15 mouse cellular contexts compared by ENCODE assay signal in the genomic region with DNA sequence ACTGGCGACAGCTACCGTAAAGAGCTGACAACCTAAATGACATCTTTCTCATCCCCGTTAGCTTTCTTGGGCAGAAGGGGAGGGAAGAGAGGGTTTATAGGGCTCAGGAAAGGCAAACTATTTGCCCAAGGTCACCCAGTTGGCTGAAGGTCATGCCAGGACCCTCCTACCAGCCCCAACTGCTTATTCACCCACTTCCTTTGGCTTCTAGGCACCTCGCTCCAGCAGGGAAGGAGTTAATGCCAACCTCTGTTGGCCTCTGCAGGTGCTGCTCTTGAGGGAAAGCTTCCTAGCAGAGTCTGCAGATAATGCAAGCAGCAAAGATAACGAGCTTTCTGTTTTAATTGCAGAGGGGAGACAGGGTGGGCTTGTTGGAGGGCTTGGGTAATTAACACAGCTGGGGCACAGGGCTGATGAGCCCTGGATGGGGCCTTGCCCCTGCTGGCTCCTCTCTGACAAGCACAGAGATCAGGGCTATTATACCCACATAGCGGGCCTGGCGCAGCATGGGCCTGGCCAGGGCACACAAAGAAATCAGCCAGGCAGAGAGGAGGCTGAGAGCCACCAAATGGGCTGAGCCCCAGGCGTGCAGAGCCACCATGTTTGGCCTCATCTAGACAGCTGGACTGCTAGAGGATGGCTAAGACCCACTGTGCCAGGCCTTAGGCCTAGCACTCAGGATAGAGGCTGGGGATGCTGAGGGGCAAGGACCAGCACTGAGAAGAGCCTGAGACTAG. TPM values are rescaled to one million over a fixed set of nuclear protein-coding genes. Genes with fewer than 3 reads are reported as not detected.
DNase-seq lines count a peak whose midpoint lies in the region; ATAC-seq and TF ChIP-seq lines count a peak whose summit lies in the region.
"Had no signal": no experiment of that assay in that cellular context is flagged by ENCODE, and none has a peak within 500 bp of the region (broad histone marks: within the 10 kb centered on the region; RNA-seq: fewer than 3 reads in every experiment).

No protein-coding gene starts in this region.

- H3K9ac ChIP-seq in forebrain, embryonic 11.5 days (ENCODE audit: low read length) = no peak overlapping the region
- no peak overlapping the region for H3K9ac ChIP-seq in hindbrain, embryonic 14.5 days
- H3K9ac ChIP-seq in midbrain, postnatal 0 days (replicated peaks; ENCODE audit: low read length, poor library complexity, severe bottlenecking) = no peak overlapping the region
- H3K9ac ChIP-seq: embryonic facial prominence, embryonic 13.5 days; limb, embryonic 12.5 days had no signal

- H3K27me3 ChIP-seq in embryonic facial prominence, embryonic 10.5 days (replicated peaks; ENCODE audit: low read depth, poor library complexity, severe bottlenecking) = no peaks in the 10 kb centered on the region
- H3K27me3 ChIP-seq in forebrain, embryonic 11.5 days (ENCODE audit: control insufficient read depth, insufficient read depth, low read length) = no peaks in the 10 kb centered on the region
- no peaks in the 10 kb centered on the region for H3K27me3 ChIP-seq in hindbrain, embryonic 14.5 days (ENCODE audit: control insufficient read depth, insufficient read depth, low read length)
- no peaks in the 10 kb centered on the region for H3K27me3 ChIP-seq in midbrain, postnatal 0 days (ENCODE audit: insufficient read depth, low read length)
- H3K27me3 ChIP-seq: embryonic facial prominence, embryonic 13.5 days; limb, embryonic 12.5 days had no signal

- no peak overlapping the region for H3K4me3 ChIP-seq in embryonic facial prominence, embryonic 10.5 days
- H3K4me3 ChIP-seq in forebrain, embryonic 11.5 days (ENCODE audit: low read depth, low read length) = no peak overlapping the region
- H3K4me3 ChIP-seq in hindbrain, embryonic 14.5 days (replicated peaks; ENCODE audit: low read length) = no peak overlapping the region
- no peak overlapping the region for H3K4me3 ChIP-seq in midbrain, postnatal 0 days (ENCODE audit: low read depth, low read length)
- H3K4me3 ChIP-seq: embryonic facial prominence, embryonic 13.5 days; heart, adult 2 months; limb, embryonic 12.5 days; myocyte had no signal

- no peak overlapping the region for H3K4me2 ChIP-seq in forebrain, embryonic 11.5 days (ENCODE audit: low read depth, low read length, severe bottlenecking)
- H3K4me2 ChIP-seq in hindbrain, embryonic 14.5 days (replicated peaks) = no peak overlapping the region
- no peak overlapping the region for H3K4me2 ChIP-seq in midbrain, postnatal 0 days (ENCODE audit: low read depth, low read length, poor library complexity, severe bottlenecking)
- H3K4me2 ChIP-seq: embryonic facial prominence, embryonic 13.5 days; limb, embryonic 12.5 days had no signal

- WGBS in embryonic facial prominence, embryonic 10.5 days = 66% methylated on average over 8 of the region's 8 CpGs
- WGBS in forebrain, embryonic 11.5 days = 50% methylated on average over 8 of the region's 8 CpGs
- WGBS in hindbrain, embryonic 14.5 days = 54% methylated on average over 8 of the region's 8 CpGs
- WGBS in midbrain, postnatal 0 days = 44% methylated on average over 8 of the region's 8 CpGs

- peak; percentile 83 for ATAC-seq in forebrain, embryonic 11.5 days (replicated peaks; ENCODE audit: low FRiP score)
- ATAC-seq in hindbrain, embryonic 14.5 days (ENCODE audit: low FRiP score) = peak; percentile 77
- ATAC-seq in midbrain, postnatal 0 days (ENCODE audit: low FRiP score) = peak; percentile 41
- ATAC-seq: activated CD4-positive, CD25-positive, alpha-beta regulatory T cell, adult 4 months had no signal

- no peaks in the 10 kb centered on the region for H3K36me3 ChIP-seq in embryonic facial prominence, embryonic 10.5 days (replicated peaks)
- no peaks in the 10 kb centered on the region for H3K36me3 ChIP-seq in forebrain, embryonic 11.5 days (ENCODE audit: control insufficient read depth, insufficient read depth, low read length)
- no peaks in the 10 kb centered on the region for H3K36me3 ChIP-seq in hindbrain, embryonic 14.5 days (replicated peaks; ENCODE audit: control insufficient read depth, insufficient read depth)
- H3K36me3 ChIP-seq in midbrain, postnatal 0 days (ENCODE audit: insufficient read depth, low read length) = no peaks in the 10 kb centered on the region
- H3K36me3 ChIP-seq: embryonic facial prominence, embryonic 13.5 days; limb, embryonic 12.5 days had no signal

- no peak for DNase-seq in embryonic facial prominence, embryonic 10.5 days (ENCODE audit: low spot score)
- peak; percentile 69 for DNase-seq in forebrain, embryonic 11.5 days (ENCODE audit: low spot score)
- no peak for DNase-seq in hindbrain, embryonic 14.5 days (ENCODE audit: low spot score)
- DNase-seq in midbrain, postnatal 0 days (ENCODE audit: low spot score) = peak; percentile 49
- no peak for DNase-seq in adrenal gland, adult (ENCODE audit: inconsistent age in 2 of 2, low spot score in 1 of 2)
- no peak for DNase-seq in ovary, postnatal 10 days (ENCODE audit: low spot score)
- DNase-seq in gastrocnemius, postnatal 14 days = no peak
- DNase-seq: cerebellum, postnatal 14 days; heart, adult 2 months; kidney, adult 9 months; lung, postnatal 4 days had no signal

- H3K27ac ChIP-seq in embryonic facial prominence, embryonic 10.5 days (replicated peaks) = peak overlapping the region; percentile 35
- peak overlapping the region; percentile 48 for H3K27ac ChIP-seq in forebrain, embryonic 11.5 days (ENCODE audit: low read depth, low read length)
- H3K27ac ChIP-seq in hindbrain, embryonic 14.5 days = peak overlapping the region; percentile 69
- 0 out of 2 replicates have a peak overlapping the region, but pooled peaks have one; percentile 32 for H3K27ac ChIP-seq in midbrain, postnatal 0 days (ENCODE audit: low read depth, low read length)
- H3K27ac ChIP-seq: embryonic facial prominence, embryonic 13.5 days; heart, adult 2 months; limb, embryonic 12.5 days had no signal

- H3K9me3 ChIP-seq in embryonic facial prominence, embryonic 10.5 days = no peaks in the 10 kb centered on the region
- H3K9me3 ChIP-seq in forebrain, embryonic 11.5 days (ENCODE audit: control insufficient read depth, low read length) = no peaks in the 10 kb centered on the region
- no peaks in the 10 kb centered on the region for H3K9me3 ChIP-seq in hindbrain, embryonic 14.5 days (ENCODE audit: control insufficient read depth, low read length)
- H3K9me3 ChIP-seq in midbrain, postnatal 0 days (ENCODE audit: low read length) = no peaks in the 10 kb centered on the region
- H3K9me3 ChIP-seq: embryonic facial prominence, embryonic 13.5 days had no signal

- no peak for TF ChIP-seq CTCF in midbrain, postnatal 0 days (IDR thresholded peaks at IDR 0.05)

- peaks cover 9% of the 10 kb centered on the region for H3K4me1 ChIP-seq in embryonic facial prominence, embryonic 10.5 days
- H3K4me1 ChIP-seq in forebrain, embryonic 11.5 days (replicated peaks; ENCODE audit: control insufficient read depth, insufficient read depth, low read length) = peaks cover 3% of the 10 kb centered on the region; the same call in 1 of the 2 replicates
- H3K4me1 ChIP-seq in hindbrain, embryonic 14.5 days (replicated peaks; ENCODE audit: control insufficient read depth, insufficient read depth, low read length) = peaks cover 14% of the 10 kb centered on the region
- peaks cover 5% of the 10 kb centered on the region; the same call in 1 of the 2 replicates for H3K4me1 ChIP-seq in midbrain, postnatal 0 days (ENCODE audit: insufficient read depth, low read length)

- intact Hi-C loops in gastrocnemius, postnatal 14 days (cut with DNase I; ENCODE audit: low total_unique reads) = no loop called here

RNA-seq across cellular contexts. Expression of gene Nav1, which starts 38.5 kb away (rescaled TPM):
- 24.1 and 27.6 TPM in 2 replicates for polyA plus RNA-seq in embryonic facial prominence, embryonic 10.5 days (2016; fragmentation: Nextera tagmentation; extraction: Ambion mirVana)
- 23.4 and 26.9 TPM in 2 replicates for polyA plus RNA-seq in forebrain, embryonic 11.5 days (2014; fragmentation: Nextera tagmentation; extraction: Ambion mirVana)
- polyA plus RNA-seq in hindbrain, embryonic 14.5 days (2014; fragmentation: Nextera tagmentation; extraction: Ambion mirVana) = 56.2 and 60.2 TPM in 2 replicates
- 99.1 and 109 TPM in 2 replicates for total RNA-seq in midbrain, postnatal 0 days (2014; rRNA removed)
- polyA plus RNA-seq in midbrain, postnatal 0 days (2015; fragmentation: Nextera tagmentation; extraction: Ambion mirVana) = 37.3 and 46.5 TPM in 2 replicates
- total RNA-seq in gastrocnemius, postnatal 14 days (2021) = 10 to 100 TPM; 13.6 to 15.6 TPM

Comparison
In these comparisons a context has a peak if more than half of its experiments do, and no peak if none do; other contexts are left out.
1. DNase-seq: peak in forebrain, embryonic 11.5 days (single experiment) and midbrain, postnatal 0 days (single experiment); none in embryonic facial prominence, embryonic 10.5 days (single experiment), hindbrain, embryonic 14.5 days (single experiment), adrenal gland, adult (0 of 2), ovary, postnatal 10 days (single experiment) and gastrocnemius, postnatal 14 days (single experiment).
2. Peak in every context shown above with its lines, with median percentiles within 50 percentile points of each other: H3K27ac ChIP-seq and ATAC-seq.